Mouse (Mus musculus) limb, embryonic 14.5 days (tissue): ENCODE data around the gene Pitpnm2. TPM values are rescaled to one million over a fixed set of nuclear protein-coding genes. Genes with fewer than 3 reads are reported as not detected.
A peak's percentile ranks its signal among the peaks of the same experiment; 100 is the strongest.

Source experiments
- ATAC-seq: fragments of 200-750 bp; cut with Nextera tagmentation; 2 replicates; pipeline ENCODE4 v1.8.0; 2017; ENCODE audit warnings: low read depth, moderate number of reproducible peaks, moderate TSS enrichment; ENCODE audit not compliant: low FRiP score
- DNase-seq: peaks from one replicate; pipeline ENCODE4 v3.0.0-alpha.2; 2015; ENCODE audit warnings: low spot score
- H3K27ac ChIP-seq: fragments of 300-500 bp; sonication (generic); replicated peaks from 2 replicates; pipeline ENCODE4 v1.5.1; 2014; ENCODE audit warnings: low read depth, mild to moderate bottlenecking, low read length, moderate library complexity, mixed read lengths
- H3K27me3 ChIP-seq: fragments of 300-500 bp; sonication (generic); 2 replicates; pipeline ENCODE4 v1.6.1; 2014; ENCODE audit warnings: low read length, mixed read lengths; ENCODE audit not compliant: control insufficient read depth, insufficient read depth
- H3K36me3 ChIP-seq: fragments of 300-500 bp; sonication (generic); 2 replicates; pipeline ENCODE4 v1.6.1; 2014; ENCODE audit warnings: mild to moderate bottlenecking, low read length, moderate library complexity, mixed read lengths; ENCODE audit not compliant: control insufficient read depth, insufficient read depth
- H3K4me1 ChIP-seq: fragments of 300-500 bp; sonication (generic); 2 replicates; pipeline ENCODE4 v1.6.1; 2014; ENCODE audit warnings: antibody characterized with exemption, low read length, mixed read lengths; ENCODE audit not compliant: control insufficient read depth, insufficient read depth
- H3K4me2 ChIP-seq: fragments of 300-500 bp; sonication (generic); replicated peaks from 2 replicates; pipeline ENCODE4 v1.6.1; 2014; ENCODE audit warnings: low read depth, mild to moderate bottlenecking, low read length, moderate library complexity; ENCODE audit not compliant: severe bottlenecking
- H3K4me3 ChIP-seq: fragments of 300-500 bp; sonication (generic); replicated peaks from 2 replicates; pipeline ENCODE4 v1.5.1; 2014; ENCODE audit warnings: low read length
- H3K9ac ChIP-seq: fragments of 300-500 bp; sonication (generic); 2 replicates; pipeline ENCODE4 v1.6.1; 2014; ENCODE audit warnings: mild to moderate bottlenecking, low read depth, low read length, moderate library complexity; ENCODE audit not compliant: severe bottlenecking
- H3K9me3 ChIP-seq: fragments of 300-500 bp; sonication (generic); 2 replicates; pipeline ENCODE4 v1.6.1; 2016; ENCODE audit warnings: low read length; ENCODE audit not compliant: control insufficient read depth
- POLR2A ChIP-seq: fragments of 200-500 bp; IDR thresholded peaks from 2 replicates; pipeline ENCODE4 v1.8.0; 2012; ENCODE audit warnings: inconsistent platforms, mild to moderate bottlenecking, moderate library complexity, borderline replicate concordance; ENCODE audit not compliant: insufficient read depth, insufficient read length; ENCODE audit errors: extremely low read depth
- WGBS: fragments of 180-500 bp; shearing (Covaris S2); extraction: QIAGEN DNeasy Blood & Tissue Kit; methylation state at CpG from one replicate; pipeline ENCODE4 v1.1.7; 2014; 5-methylcytosine and 5-hydroxymethylcytosine counted together
- polyA plus RNA-seq, 2 experiments: library from polyadenylated mRNA; depleted of rRNA in 1 of 2; stranded (reverse) in 1 of 2; unstranded in 1 of 2; fragments of >200 nt; fragmentation: Nextera tagmentation in 1 of 2; extraction: Ambion mirVana in 1 of 2; gene quantifications; 2 replicates each; pipeline versions ENCODE4 v1.2.1 to v1.2.3; 2012 to 2014

Pitpnm2 gene
- polyA plus RNA-seq, 2 experiments, result 8.2 to 37.1 TPM

- no peak overlapping the region for H3K4me3 ChIP-seq
Measured at GRCm38 (mm10) chr5:124287616-124288247, 38.2 kb upstream of the Pitpnm2 start.

GRCm38 (mm10) chr5:124284330-124284729 lies 34.8 kb upstream of the Pitpnm2 start:
- no peak overlapping the region for H3K4me2 ChIP-seq
- no peak overlapping the region for H3K9ac ChIP-seq
- TF ChIP-seq POLR2A, result no peak
- peak; percentile 16 for DNase-seq
- WGBS, result 55% methylated on average over 3 of the region's 3 CpGs
- ATAC-seq, result no peak
- H3K36me3 ChIP-seq, result peaks cover 59% of the 10 kb centered on the region
- no peak overlapping the region for H3K27ac ChIP-seq
- H3K4me1 ChIP-seq, result no peaks in the 10 kb centered on the region
- H3K27me3 ChIP-seq, result no peaks in the 10 kb centered on the region
- peaks cover 5% of the 10 kb centered on the region; the same call in 1 of the 2 replicates for H3K9me3 ChIP-seq
- no peak overlapping the region for H3K4me3 ChIP-seq

More at GRCm38 (mm10) chr5:124287616-124288247, 38.2 kb upstream of the Pitpnm2 start:
- Histone ChIP-seq H3K27me3 (no peaks in the 10 kb centered on the region), H3K36me3 (peaks cover 68% of the 10 kb centered on the region), H3K4me1 (no peaks in the 10 kb centered on the region), H3K9ac (no peak overlapping the region), H3K27ac (no peak overlapping the region), H3K9me3 (peaks cover 5% of the 10 kb centered on the region; the same call in 1 of the 2 replicates), H3K4me2 (no peak overlapping the region)
- ATAC-seq (no peak), DNase-seq (no peak)
- WGBS, result 98% methylated on average over 6 of the region's 6 CpGs
- TF ChIP-seq POLR2A, result no peak

- 96% methylated on average over 2 of the region's 2 CpGs for WGBS
- Histone ChIP-seq H3K27me3 (no peaks in the 10 kb centered on the region), H3K4me3 (no peak overlapping the region), H3K9ac (no peak overlapping the region), H3K9me3 (0 out of 2 replicates have a peak, but pooled peaks cover 1% of the 10 kb centered on the region), H3K27ac (no peak overlapping the region), H3K36me3 (peaks cover 58% of the 10 kb centered on the region), H3K4me1 (no peaks in the 10 kb centered on the region), H3K4me2 (no peak overlapping the region)
- ATAC-seq, result no peak
- no peak for TF ChIP-seq POLR2A
- no peak for DNase-seq
Measured at GRCm38 (mm10) chr5:124282854-124283253, 33.3 kb upstream of the Pitpnm2 start.

GRCm38 (mm10) chr5:124270226-124270625 lies 20.7 kb upstream of the Pitpnm2 start:
- no peak for TF ChIP-seq POLR2A
- 93% methylated on average over 5 of the region's 5 CpGs for WGBS
- ATAC-seq, result no peak
- H3K27me3 ChIP-seq, result no peaks in the 10 kb centered on the region
- no peaks in the 10 kb centered on the region for H3K9me3 ChIP-seq
- no peak overlapping the region for H3K4me3 ChIP-seq
- no peak overlapping the region for H3K4me2 ChIP-seq
- no peak overlapping the region for H3K27ac ChIP-seq
- DNase-seq, result no peak
- no peak overlapping the region for H3K9ac ChIP-seq
- H3K4me1 ChIP-seq, result no peaks in the 10 kb centered on the region
- peaks cover 13% of the 10 kb centered on the region for H3K36me3 ChIP-seq

- H3K4me3 ChIP-seq, result no peak overlapping the region
- no peak for ATAC-seq
- H3K36me3 ChIP-seq, result peaks cover 14% of the 10 kb centered on the region
Measured at GRCm38 (mm10) chr5:124269661-124270060, 20.1 kb upstream of the Pitpnm2 start.

More at GRCm38 (mm10) chr5:124269661-124270060, 20.1 kb upstream of the Pitpnm2 start:
- Histone ChIP-seq H3K4me1 (no peaks in the 10 kb centered on the region), H3K9ac (no peak overlapping the region), H3K27me3 (no peaks in the 10 kb centered on the region), H3K4me2 (no peak overlapping the region), H3K9me3 (no peaks in the 10 kb centered on the region), H3K27ac (no peak overlapping the region)
- WGBS, result 72% methylated on average over 11 of the region's 11 CpGs
- DNase-seq, result no peak
- no peak for TF ChIP-seq POLR2A
